Mouse (Mus musculus): ENCODE measurements around the gene Ccdc3.

GRCm38 (mm10) chr2:5144446-5144845 is 6.9 kb downstream of the Ccdc3 start:
- no peak for TF ChIP-seq POLR2A (IDR thresholded peaks at IDR 0.05; ENCODE audit: borderline replicate concordance, low read depth, low read length)
- TF ChIP-seq CTCF (IDR thresholded peaks at IDR 0.05; ENCODE audit: low read depth, low read length) = no peak

Measured in bone marrow macrophage, adult 2 months (primary cell).